Mouse (Mus musculus): ENCODE data around the gene Gpr107.

Gene Gpr107

GRCm38 (mm10) chr2:31258609-31259366 lies 106.7 kb downstream of the Gpr107 start:
- TF ChIP-seq GATA4 (IDR thresholded peaks at IDR 0.05; ENCODE audit: insufficient replicate concordance, low read length): no peak

DNA sequence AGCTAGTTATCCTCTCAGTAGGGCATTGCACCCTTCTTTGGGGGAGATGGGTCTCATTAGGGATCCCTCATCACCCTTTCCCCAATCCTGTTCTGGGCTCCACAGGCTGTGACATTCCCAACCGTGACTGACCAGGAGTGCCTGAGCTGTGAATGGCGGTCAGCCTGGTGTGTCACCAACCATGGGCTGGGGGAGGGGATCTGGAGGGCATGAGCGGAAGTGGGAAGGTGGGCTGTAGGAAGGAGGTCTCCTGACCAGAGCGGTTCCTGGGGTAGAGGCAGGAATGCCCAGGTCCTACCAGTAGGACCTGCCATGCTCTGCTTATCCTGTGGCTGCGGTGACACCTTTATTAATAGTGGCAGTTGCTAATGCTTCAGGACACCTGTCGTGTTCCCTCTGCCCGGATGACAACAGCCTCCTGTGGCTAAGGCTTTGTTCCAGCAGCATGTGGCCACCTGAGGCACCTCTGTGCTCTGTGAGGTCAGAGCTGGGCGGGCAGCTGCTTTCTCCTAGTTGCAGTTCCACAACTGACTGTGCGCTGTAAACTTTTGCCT lies 107.3 kb downstream of the Gpr107 start:
- TF ChIP-seq GATA4 (IDR thresholded peaks at IDR 0.05; ENCODE audit: insufficient replicate concordance, low read length): no peak

DNA sequence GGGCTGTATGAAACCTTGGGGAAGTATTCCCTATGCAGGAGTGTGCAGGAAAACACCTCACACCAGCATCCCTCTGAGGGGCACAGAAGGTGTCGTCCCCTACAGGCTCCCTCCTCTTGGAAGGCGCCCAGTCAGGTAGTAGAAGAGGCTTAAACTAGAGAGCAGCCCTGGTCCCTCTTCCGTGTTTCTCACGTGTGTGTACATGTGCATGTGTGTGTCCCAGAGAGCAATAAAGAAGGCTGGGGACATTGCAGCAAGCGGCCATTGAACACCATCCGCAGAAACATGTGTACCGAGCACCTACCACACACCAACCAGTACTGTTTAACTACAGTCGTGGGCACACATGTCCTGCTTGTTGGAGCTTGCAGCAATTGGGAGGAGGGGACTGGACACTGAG lies 108.4 kb downstream of the Gpr107 start:
- no peak for TF ChIP-seq GATA4 (IDR thresholded peaks at IDR 0.05; ENCODE audit: insufficient replicate concordance, low read length)

DNA sequence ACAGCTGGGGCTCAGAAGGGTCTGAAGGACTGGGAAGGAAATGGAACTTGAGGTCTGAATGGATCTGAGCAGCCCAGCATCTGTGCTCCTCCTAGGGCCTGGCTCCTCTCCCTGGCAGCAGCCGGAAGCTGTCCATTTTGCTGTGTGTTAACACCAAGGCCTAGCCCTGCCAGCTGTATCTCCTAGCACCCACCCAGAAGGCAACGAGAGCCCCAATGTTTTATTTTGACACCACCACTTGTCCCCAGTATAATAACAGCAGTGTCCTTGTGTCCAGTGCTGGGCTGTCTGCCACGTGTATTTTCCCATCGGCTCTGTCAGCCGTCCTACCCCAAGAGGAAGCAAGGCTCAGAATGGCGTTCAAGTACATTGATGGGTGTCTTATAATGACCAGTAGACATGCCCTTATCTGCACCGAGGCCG lies 110.9 kb downstream of the Gpr107 start:
- no peak for TF ChIP-seq GATA4 (IDR thresholded peaks at IDR 0.05; ENCODE audit: insufficient replicate concordance, low read length)

GRCm38 (mm10) chr2:31263746-31264378 lies 111.7 kb downstream of the Gpr107 start:
- no peak for TF ChIP-seq GATA4 (IDR thresholded peaks at IDR 0.05; ENCODE audit: insufficient replicate concordance, low read length)

GRCm38 (mm10) chr2:31267447-31267846 lies 115.3 kb downstream of the Gpr107 start:
- TF ChIP-seq GATA4 (IDR thresholded peaks at IDR 0.05; ENCODE audit: insufficient replicate concordance, low read length): no peak

All from liver, adult (tissue).